Mouse (Mus musculus) c-Kit-positive CD71-positive TER-119-positive erythroid progenitor cells, embryonic 14.5 days (primary cell): Measurements from ENCODE around the gene Tlx2.

Source experiments
- DNase-seq: peaks from one replicate; pipeline ENCODE4 v3.0.0-alpha.2; 2013; ENCODE audit warnings: low spot score

Tlx2 gene

DNA sequence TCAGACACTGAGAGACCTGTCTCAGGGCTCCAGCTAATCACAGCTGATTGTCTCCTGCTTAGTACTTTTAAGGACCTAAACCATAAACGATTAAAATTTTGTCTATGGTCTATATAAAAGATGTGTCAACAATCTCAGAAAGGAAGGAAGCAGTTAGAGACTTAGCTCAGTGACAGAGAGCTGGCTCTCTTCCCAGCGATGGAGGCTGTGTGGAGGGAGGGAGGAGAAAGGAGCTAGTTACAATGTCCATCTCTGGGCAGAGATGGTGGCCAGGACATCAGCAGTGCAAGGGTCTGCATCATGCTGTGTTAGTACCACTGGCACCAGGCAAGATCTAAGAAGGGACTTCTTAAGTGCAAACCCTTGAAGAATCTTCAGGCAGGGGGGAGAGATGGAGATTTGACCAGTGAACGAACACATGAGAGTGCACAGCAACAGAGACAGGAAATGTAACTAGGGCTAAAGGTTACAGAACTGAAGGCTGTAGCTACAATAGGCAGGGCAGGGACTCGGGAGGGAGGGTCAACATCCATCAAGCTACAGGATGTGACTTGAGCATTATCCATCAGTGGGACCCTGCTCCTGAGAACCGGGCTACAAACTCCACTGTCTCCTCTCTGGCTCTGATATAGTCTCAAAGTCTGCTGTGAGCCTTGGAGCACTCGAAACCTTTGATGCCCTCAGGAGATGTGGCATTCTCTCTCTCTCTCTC lies 22.5 kb upstream of the Tlx2 start:
- DNase-seq: no peak

DNA sequence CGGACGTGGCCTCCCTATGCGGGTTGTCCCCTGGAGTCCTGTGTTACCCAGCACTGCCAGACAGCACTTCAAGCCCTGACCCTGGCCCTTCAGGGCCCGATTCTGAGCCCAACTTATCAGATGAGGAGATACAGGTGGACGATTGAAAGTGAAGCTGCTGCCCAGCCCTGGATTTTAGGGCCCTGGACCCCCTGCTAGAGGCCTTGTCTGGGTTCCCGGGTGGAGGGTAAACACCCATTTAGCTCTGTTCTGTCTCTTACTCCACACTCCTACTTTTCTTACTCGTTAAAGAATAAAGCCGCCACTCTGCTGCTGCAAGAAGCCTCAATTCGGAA lies 17.8 kb upstream of the Tlx2 start:
- DNase-seq: no peak

DNA sequence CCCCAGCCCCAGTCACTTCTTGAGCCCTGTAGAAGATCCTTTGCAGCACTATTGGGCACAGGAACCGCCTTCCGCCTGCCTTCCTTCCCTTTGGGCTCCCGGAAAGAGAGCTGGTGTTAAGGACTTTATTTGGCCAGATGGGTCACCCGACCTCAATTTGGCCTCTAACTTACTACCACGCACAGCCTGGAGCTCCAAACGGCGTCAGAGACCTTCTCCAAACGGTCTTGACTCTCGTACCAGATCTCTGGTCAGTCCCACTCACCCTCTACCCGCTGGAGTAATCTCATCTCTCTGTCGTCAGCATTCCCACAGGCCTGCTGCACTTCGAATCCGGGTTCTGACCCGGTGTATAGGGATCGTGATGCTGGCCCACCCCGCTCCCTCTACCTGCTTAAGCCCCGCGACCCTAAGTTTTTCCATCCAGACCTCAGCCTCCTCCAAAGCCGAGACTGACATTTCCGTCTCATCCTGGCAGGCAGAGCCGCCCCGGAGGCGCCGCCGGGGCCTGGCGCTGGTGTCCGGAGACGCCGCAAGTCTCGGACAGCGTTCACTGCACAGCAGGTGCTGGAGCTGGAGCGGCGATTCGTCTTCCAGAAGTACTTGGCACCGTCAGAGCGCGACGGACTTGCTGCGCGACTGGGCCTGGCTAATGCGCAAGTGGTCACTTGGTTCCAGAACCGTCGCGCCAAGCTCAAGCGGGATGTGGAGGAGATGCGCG lies 17.3 kb upstream of the Tlx2 start:
- DNase-seq: no peak

DNA sequence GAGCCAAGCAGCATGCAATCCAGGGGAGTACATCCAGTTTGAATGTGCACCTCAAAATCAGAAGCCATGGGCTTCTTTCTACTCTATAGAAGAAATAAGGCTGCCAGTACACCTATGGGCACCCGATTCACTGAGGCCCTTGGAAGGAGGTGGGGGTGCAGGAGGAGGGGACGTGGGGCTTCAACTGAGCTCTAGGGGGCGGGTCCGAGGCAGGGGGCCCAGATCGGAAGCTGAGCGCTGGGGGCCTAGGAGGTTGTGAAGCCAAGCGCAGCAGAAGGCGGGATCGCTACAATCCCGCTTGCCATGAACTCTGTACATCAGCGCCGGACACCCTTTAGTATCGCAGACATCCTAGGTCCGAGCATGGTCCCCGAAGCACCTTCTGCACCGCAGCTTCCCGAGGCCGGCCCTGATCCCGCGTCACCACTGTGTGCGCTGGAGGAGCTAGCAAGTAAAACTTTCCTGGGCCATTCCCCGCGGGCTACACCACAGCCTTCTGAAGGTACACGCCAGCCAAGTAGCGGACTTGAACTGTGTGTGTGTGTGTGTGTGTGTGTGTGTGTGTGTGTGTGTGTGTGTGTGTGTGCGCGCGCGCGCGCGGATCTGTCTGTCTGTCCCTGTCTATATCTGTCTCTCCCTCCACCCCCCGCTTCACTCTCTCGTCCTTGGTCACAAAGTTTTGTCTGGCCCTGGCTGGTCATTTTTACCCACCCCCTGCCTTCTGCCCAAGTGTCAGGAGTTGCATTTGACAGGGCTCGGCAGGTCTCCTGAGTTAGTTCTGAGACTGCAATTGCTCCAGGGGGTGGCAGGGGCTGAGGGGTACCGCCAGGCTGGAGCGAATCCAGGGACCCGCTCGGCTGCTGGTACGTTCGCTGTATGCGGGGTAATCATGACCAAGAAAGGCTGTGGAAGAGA lies 16.3 kb upstream of the Tlx2 start, which contains the start of gene Lbx2:
Lbx2 (plus strand) TSS at position 247 of the 915 bp plus-strand sequence.
- no peak for DNase-seq

DNA sequence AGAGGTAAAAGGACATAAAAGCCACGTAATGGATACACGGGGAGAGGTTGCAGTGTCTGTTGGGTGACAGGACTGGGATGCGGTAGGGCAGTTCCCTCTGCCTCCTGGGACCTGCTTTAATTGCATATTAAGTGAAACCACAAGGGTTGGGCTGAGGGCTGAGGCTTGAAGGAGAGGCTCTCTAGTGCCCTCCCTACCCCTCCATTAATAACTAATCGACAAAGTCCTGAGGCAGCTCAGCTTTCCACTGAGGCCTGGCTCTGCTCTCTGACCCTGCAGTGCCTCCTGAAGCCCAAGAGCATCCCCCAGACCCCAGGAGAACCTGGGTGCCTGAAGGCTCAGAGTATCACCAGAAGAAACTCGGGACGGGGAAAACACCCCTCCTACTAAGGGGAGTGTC lies 14.4 kb upstream of the Tlx2 start:
- DNase-seq: no peak

DNA sequence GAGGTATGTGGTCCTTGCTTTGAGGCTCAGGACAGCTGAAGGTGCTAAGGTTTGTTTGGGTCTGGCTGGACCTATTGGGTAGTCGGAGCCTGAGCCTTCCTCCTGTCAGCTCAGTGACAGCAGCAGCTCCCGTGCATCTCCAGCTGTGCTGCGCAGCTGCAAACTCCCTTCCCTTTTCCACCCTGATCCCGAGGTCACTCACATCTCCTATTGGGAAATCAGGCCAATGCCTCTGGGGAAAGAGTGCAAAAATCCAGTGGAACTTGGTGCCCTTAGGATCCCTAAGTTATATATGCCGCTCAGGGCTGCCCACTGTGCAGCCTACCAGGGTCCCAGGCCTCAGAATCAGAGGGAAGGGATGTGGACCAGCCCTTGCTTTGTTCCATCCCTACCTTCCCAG lies 13.4 kb upstream of the Tlx2 start:
- no peak for DNase-seq

DNA sequence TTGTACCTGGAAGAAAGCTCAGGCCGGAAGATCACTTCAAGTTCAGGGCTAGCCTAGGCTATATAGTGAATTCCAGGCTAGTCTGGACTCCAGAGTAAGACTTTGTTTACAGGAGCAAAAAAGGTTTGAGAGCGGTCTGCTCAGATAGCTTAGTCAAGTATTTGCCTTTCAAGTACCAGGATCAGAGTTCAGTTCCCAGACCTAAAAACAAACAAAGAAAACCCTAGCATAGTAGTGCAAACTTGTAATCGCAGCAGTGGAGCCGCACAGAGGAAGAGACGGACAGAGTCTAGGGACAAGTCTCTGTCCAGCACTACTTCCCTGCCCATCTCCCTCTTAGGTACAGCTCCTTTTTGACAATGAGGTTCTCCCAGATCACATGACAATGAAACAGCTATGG lies 10.1 kb upstream of the Tlx2 start:
- no peak for DNase-seq

DNA sequence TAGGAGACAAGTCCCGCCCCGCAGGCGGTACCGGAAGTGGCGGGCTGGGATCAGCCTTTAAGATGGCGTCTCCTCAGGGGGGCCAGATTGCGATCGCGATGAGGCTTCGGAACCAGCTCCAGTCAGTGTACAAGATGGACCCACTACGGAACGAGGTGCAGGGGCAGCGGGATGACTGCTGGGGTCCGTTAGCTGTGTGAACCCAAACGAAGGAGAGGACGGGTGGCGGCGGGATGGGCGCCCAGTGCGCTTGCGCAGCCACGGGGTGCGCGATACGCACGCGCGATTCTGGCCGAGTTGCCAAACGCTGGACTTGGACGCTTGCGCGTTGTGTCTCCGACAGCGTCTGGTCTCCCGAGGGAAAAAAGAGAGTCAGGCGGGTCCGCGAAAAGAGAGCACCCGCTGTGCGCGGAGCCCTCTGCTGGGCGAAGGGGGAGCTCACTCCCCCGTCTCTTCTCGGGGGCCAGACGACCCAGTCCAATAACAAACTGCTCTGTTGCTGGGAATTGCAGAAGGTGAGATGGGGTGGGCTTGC lies 8.3 kb upstream of the Tlx2 start:
- DNase-seq: peak; percentile 99

DNA sequence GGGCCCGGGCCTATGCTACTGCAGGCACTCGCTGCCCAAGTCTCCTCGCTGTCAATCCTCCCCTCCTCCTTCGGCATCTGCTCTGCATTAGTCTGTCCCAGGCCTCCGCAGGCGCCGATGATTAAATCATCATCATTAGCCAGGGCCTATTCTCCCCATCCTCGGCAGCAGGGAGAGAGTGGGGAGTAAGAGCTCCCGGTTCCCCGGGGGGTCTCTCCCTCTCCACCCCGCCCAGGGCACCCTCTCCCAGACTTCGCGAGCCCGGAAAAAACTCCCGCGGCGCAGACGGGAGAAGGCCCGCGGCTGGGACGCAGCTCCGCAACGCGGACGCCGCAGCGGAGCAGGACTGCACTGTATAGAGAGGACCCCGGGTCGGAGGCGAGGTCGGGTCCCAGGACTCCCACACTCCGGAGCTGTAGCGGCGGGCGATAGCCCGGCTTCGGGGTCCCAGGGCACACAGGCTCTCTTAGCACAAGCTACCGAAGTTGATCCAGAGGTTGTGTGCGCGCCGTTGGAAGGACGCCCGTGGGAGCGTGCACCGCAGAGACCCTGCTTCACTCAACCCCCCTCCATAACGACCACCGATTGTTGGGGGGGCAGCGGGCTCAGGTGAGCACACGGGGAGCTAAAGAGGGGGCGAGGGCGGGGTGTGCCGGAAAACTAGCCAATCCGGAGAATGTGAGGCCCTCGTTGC lies 7.7 kb upstream of the Tlx2 start, which contains the start of gene Pcgf1:
Pcgf1 (plus strand) TSS at position 240 of the 694 bp plus-strand sequence.
- DNase-seq: no peak

DNA sequence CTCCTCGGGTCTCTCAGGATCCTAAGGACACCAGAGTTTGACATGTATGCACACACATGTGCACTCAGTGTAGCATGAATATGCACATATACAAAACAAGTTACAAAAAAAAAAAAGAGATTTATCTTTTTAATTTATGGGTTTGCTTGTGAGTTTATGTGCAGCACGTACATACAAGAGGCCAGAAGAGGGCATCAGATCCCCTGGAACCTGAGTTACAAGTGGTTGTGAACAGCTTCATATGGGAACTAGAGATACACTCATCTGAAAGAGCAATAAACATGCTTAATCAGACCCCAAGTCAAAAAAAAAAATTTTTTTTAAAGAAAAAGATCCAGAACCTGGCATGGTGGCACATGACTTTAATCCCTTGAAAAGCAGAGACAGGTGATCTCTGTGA lies 4.9 kb upstream of the Tlx2 start:
- DNase-seq: no peak

DNA sequence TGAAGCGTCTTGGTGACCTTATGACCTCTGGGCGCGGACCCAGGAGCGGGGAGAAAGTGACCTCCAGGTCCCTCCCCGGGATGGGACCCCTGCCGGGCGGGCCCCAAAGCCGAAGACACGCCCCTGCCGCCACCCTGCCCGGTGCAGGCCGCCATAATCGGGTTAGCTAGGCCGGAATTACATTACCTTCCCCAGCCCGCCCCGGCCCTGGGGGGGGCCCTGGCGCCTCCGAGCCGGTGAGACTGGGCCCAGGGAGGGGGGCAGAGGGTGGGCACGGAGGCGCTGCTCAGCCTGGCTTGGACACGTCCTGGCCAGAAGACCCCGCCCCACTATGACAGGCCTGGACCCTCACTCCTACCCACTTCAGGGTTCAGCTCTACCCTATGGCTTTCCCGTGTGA lies 1.1 kb upstream of the Tlx2 start:
- DNase-seq: no peak

DNA sequence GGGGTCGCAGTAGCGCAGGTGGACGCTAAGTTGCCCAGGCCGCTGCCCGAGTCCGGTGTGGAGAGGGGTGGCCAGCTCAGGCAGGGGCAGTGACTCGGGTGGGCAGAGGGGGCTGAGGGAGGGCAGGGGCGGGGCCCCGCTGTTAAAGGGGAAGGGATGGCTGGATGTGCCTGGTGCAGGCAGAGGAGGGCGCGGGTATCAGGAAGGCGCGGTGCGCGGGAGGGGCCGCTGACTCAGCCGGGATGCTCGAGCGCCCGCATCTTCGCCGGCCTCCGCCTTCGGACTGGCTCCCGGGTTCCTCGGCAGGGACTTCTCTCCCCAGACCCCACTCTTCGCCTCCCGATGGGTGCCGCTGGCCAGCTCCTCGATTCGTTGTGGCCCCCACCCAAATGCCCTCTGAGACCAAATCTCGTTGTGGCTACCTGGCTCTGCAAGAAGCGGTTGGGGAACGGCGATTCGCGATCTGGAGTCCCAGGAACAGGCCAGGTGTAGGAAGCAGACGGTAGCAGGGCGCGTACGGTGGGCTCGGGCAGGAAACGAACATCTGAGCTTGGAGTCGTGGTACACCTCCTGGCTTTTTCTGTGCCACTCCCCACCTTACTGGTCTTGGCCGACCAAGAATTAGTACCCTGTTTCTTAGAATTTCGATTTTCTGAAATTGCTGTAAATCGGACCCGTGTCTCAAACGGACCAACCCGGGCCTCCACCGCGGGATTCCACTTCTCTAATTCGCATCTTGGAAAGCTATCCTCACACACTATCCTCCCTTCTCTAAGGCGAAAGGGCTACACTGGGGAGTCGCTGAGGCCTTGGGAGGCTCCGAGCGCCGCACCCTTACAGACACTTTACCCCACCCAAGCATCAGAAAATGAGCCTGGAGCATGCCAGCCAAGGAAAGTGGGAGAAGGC lies 472 bp upstream of the Tlx2 start:
- no peak for DNase-seq

DNA sequence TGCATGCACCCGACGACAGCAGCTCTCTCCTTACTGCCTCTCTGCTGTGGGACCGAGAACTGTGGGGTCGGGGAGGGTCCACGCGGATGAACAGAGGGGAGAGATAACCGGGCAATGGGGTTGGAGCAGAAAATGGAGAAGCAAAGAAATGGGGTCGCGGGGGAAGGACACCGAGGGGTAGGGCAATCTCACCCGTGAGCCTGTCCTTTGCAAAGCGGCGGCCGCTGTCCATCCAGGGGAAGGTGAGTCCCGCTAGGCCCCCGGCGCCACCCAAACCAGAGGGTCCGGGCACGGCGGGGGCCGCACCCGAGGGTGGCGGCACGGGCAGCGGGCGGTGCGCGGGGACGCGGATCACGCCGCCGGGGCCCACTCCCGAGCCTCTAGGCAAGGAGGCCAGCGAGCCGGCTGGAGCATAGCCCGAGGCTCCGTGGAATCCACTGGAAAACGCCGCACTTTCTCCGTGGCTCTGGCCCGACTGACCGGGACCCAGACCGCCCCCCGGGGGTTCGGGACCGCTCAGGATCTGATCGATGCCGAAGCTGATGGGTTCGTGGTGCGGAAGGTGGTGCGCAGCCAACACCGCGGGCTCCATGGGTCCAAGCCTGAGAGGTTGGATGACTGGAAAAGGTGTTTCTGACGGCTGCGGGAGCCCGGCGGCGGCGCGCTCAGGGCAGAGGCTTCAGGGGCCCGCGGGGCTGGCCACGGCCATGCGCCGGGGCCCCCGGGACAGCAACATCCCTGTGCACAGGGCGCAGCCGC lies 426 bp downstream of the Tlx2 start:
- no peak for DNase-seq

DNA sequence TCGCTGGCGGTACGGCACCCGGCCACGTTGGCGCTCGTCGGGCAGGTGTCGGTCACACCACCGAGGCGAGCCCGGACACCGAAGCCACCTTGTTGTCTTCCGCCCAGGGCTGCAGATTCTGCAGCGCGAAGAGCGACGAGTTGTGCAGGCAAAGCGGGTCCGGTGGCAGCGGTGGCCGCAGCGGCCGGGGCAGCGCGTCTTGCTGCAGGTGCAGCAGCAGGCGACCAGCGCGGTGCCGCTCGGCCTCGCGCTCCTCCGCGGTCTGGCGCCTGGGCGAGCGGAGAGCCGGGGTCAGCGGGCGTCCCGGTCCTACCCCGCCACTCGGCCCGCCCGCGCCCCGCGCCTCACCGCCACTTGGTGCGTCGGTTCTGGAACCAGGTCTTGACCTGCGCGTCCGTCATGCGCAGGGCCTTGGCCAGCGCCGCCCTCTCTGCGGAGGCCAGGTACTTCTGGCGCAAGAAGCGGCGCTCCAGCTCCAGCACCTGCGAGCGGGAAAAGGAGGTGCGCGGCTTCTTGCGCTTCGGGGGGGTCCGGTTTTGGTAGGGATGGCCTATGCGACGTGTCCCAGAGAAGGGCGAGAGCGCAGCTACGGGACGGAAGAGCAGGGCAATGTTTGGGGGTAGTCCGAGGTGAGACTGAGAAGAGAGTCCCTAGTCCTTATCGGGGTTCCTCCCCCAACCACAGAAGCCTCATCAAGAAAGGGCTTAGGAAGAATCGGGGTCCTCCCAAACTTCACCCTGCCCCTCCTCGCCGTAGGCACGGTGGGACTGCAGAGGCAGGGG lies 1.2 kb downstream of the Tlx2 start:
- DNase-seq: no peak

DNA sequence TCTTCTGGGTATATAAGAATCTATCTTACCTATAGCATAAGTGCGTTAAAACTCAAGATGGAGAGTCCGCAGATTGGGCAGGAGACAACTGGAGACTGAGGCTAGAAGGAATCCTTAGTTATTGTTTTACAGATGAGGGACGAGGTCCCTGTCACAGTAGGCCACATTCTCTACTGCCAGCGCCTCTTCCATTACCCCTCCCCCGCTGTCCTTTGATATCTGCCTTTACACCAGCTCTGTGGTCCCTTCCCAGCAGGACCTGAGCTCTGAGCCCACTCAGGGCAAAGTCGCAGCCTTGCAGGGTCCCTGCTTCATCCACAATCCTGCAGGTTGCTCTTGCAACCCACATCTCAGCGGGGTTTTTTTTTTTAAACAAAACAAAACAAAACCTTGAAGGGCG lies 1.9 kb downstream of the Tlx2 start:
- no peak for DNase-seq

DNA sequence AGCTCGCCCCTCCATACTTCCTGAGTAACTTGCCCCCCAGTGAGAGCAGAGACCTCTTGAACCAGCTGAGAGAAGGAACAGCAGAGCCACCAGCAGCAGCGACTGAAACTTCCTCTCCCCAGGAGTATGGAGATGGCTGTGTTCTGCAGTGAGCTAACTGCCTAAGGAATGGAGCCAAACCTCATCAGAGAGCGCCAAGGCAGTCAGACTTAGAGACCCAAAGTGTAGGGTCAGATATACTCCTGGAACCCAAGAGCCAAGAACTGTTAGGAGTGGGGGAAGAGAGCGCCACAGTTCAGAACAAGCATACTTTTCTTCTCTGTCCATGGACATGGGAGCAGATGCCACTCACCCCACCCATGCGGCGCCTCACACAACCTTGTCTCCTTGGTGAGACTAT lies 3.7 kb downstream of the Tlx2 start:
- DNase-seq: no peak

DNA sequence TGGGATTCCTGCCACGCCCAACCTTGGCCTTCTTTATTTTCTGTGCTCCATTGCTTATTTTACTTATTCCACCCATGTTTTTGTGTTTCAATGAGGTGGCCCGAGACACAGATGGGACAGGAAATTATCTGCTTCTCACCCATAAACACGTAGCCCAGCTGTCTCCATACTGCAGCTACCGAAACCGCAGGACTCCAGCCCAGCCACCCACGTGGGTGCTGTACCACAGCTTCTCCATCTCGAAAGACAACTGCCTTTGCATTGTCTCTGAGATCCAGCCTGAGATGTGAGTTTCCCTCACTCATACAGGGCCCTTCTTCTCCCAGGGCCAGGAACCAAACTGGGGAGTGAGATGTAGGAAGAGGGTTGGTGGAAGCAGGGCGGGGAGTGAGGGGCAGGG lies 4.1 kb downstream of the Tlx2 start:
- no peak for DNase-seq

DNA sequence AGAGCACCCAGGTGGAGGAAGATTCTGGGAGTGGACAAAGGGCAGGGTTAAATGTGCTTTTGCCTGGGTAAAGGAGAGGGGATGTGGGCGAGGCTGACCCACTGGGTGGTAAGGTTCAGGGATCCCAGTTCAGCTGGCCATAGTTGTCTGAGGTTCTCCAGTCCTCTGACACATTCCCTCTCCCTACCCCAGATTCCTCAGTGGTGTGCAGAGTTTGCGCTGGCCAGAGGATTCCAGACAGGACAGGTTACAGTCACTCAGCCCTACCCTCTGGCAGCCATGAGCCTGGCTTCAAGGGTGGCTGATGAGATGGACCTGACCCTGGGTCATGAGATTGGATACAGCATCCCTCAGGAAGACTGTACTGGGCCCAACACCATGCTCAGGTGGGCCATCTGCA lies 11.4 kb downstream of the Tlx2 start:
- no peak for DNase-seq

DNA sequence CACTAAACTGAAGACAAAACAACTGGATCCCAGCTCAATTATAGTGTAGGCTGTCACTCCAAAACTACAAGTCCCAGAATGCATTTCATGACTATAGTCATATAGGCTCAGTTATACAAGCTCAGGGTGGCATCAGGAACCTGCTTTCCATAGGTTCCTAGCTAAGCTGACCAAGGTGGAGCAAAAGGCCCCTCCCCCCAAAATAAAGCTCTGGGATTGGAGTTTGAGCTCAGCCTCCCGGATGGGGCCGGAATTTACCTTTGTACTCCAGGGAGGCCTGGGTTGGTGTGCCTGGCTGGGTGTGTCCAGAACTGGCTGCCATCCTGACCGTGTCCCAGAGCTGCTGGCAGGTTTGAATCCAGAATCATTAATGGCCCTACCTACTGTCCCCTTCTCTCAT lies 12.3 kb downstream of the Tlx2 start, which contains the start of gene Dqx1:
Dqx1 (plus strand) TSS at position 55 of the 400 bp plus-strand sequence.
- no peak for DNase-seq
